Mouse (Mus musculus): ENCODE data around the gene Cfap157.

DNA sequence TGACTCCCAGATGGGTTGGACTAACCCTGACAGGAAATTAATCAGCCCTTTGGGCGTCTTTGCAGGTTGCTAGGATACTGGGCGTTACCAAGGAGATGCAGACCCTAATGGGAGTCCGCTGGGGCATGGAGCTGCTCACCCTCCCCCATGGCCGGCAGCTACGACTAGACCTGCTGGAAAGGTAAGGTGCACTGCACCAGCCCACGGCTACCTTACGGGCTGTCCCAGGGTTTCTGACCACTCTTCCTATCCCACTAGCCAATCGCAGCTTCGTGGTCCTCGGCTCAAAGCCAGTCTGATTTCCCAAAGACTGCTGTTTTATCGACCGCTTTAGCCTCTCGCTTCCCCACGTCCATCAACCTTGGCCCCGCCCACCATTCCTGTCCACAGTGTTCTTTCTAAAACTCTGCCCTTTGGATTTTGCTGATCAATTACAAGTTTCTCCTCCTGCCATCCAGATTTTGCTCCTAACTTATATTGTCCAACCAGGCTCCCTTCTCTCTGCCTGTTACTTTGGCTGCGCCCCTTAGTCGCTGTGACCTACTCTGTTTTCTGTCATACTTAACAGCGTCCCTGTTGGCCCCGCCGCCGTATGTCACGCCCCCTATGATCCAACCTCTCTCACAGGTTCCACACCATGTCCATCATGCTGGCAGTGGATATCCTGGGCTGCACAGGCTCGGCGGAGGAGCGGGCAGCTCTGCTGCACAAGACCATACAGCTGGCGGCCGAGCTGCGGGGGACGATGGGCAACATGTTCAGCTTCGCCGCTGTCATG, 33.2 kb downstream of the Cfap157 start:
- TF ChIP-seq CTCF (IDR thresholded peaks at IDR 0.05; ENCODE audit: low read depth, low read length) (no peak), POLR2A (IDR thresholded peaks at IDR 0.05; ENCODE audit: insufficient read depth, low read length) (no peak), EP300 (IDR thresholded peaks at IDR 0.05; ENCODE audit: insufficient read depth, low read depth, low read length) (no peak)

Data from ES-Bruce4 (cell line).